ENCODE assay signal across 8 mouse cellular contexts in genomic region chr3:123505778-123506667, GRCm38 (mm10). TPM values are rescaled to one million over a fixed set of nuclear protein-coding genes. Genes with fewer than 3 reads are reported as not detected.
DNase-seq lines count a peak whose midpoint lies in the region; ATAC-seq and TF ChIP-seq lines count a peak whose summit lies in the region.

No protein-coding gene starts in this region.

- H3K4me1 ChIP-seq in intestine, embryonic 15.5 days (replicated peaks) = 0 out of 2 replicates have a peak, but pooled peaks cover 3% of the 10 kb centered on the region
- peaks cover 2% of the 10 kb centered on the region; the same call in 1 of the 2 replicates for H3K4me1 ChIP-seq in liver, embryonic 16.5 days (ENCODE audit: control insufficient read depth, low read depth, low read length)

- H3K4me2 ChIP-seq in intestine, embryonic 15.5 days (replicated peaks) = peak overlapping the region; percentile 27; the same call in 1 of the 2 replicates
- peak overlapping the region; percentile 63 for H3K4me2 ChIP-seq in liver, embryonic 16.5 days (ENCODE audit: low read depth, low read length)

- intact Hi-C loops in gastrocnemius, adult 2 months (cut with DNase I) = loop anchor here (5.0 to 10.0 kb wide), 2 partner anchors 119 to 331 kb away; partner anchors contain the start of gene Mettl14
- intact Hi-C loops in gastrocnemius, postnatal 36 days (cut with DNase I) = loop anchor here (5.0 kb wide), 1 partner anchor 119 kb away; the partner anchor contains the start of gene Mettl14

- peak overlapping the region; percentile 96; the same call in 1 of the 2 replicates for H3K4me3 ChIP-seq in gastrocnemius, adult 2 months
- H3K4me3 ChIP-seq in intestine, embryonic 15.5 days (replicated peaks) = no peak overlapping the region
- no peak overlapping the region; the same call in 1 of the 2 replicates for H3K4me3 ChIP-seq in liver, embryonic 16.5 days (ENCODE audit: low read depth, low read length)

- H3K9me3 ChIP-seq in intestine, embryonic 15.5 days = no peaks in the 10 kb centered on the region
- no peaks in the 10 kb centered on the region for H3K9me3 ChIP-seq in liver, embryonic 16.5 days (replicated peaks; ENCODE audit: control insufficient read depth, low read length)

- H3K27me3 ChIP-seq in intestine, embryonic 15.5 days (replicated peaks) = no peaks in the 10 kb centered on the region
- no peaks in the 10 kb centered on the region for H3K27me3 ChIP-seq in liver, embryonic 16.5 days (ENCODE audit: control insufficient read depth, insufficient read depth, low read depth, low read length)

- no peaks in the 10 kb centered on the region for H3K36me3 ChIP-seq in intestine, embryonic 15.5 days
- peaks cover 7% of the 10 kb centered on the region; the same call in 1 of the 2 replicates for H3K36me3 ChIP-seq in liver, embryonic 16.5 days (ENCODE audit: control insufficient read depth, insufficient read depth)

- no peak overlapping the region for H3K9ac ChIP-seq in intestine, embryonic 15.5 days
- H3K9ac ChIP-seq in liver, embryonic 16.5 days (ENCODE audit: low read depth, low read length) = no peak overlapping the region

- WGBS in intestine, embryonic 15.5 days = 55% methylated on average over 9 of the region's 9 CpGs
- 35% methylated on average over 9 of the region's 9 CpGs for WGBS in liver, embryonic 16.5 days (ENCODE audit: insufficient replicate concordance)

- DNase-seq in gastrocnemius, adult 2 months = no peak
- DNase-seq in gastrocnemius, postnatal 36 days = no peak
- DNase-seq in B cell, adult 2 months = peak; percentile 23 to 32
- DNase-seq in embryo, embryonic 9.5 days (ENCODE audit: extremely low spot score) = peak; percentile 61
- DNase-seq in spleen, adult 12 weeks (ENCODE audit: low spot score) = no peak

- H3K27ac ChIP-seq in gastrocnemius, adult 2 months = peak overlapping the region; percentile 96; the same call in 1 of the 2 replicates
- peak overlapping the region; percentile 58; the same call in 1 of the 2 replicates for H3K27ac ChIP-seq in intestine, embryonic 15.5 days
- H3K27ac ChIP-seq in liver, embryonic 16.5 days (ENCODE audit: low read length) = peak overlapping the region; percentile 29; the same call in 1 of the 2 replicates

- no peak for ATAC-seq in intestine, embryonic 15.5 days
- ATAC-seq in liver, embryonic 16.5 days (ENCODE audit: low read depth) = no peak
- no peak for ATAC-seq in granulocyte monocyte progenitor cell, adult 5-6 weeks (replicated peaks; ENCODE audit: poor library complexity, severe bottlenecking)

- TF ChIP-seq CTCF in gastrocnemius, adult 2 months (IDR thresholded peaks at IDR 0.05) = no peak

RNA-seq across cellular contexts. Expression of gene Prss12, which starts 59.3 kb away (rescaled TPM):
- total RNA-seq in gastrocnemius, adult 2 months (2021) = under 1 TPM; 0.36 to 0.73 TPM
- under 1 TPM; 0.32 to 0.66 TPM for total RNA-seq in gastrocnemius, postnatal 36 days (2021)
- 5.4 and 6.3 TPM in 2 replicates for polyA plus RNA-seq in intestine, embryonic 15.5 days (2015; fragmentation: Nextera tagmentation; extraction: Ambion mirVana)
- 0.74 and 0.79 TPM in 2 replicates for polyA plus RNA-seq in liver, embryonic 16.5 days (2015; fragmentation: Nextera tagmentation; extraction: Ambion mirVana)
- not detected in 2 replicates for total RNA-seq in granulocyte monocyte progenitor cell, adult 5-6 weeks (2014; fragmentation: Nextera tagmentation)
- not detected in 2 replicates for total RNA-seq in granulocyte monocyte progenitor cell, adult 5-6 weeks (2017)

Comparison
In these comparisons a context has a peak if more than half of its experiments do, and no peak if none do; other contexts are left out.
1. DNase-seq: peak in B cell, adult 2 months (2 of 2) and embryo, embryonic 9.5 days (single experiment); none in gastrocnemius, adult 2 months (single experiment), gastrocnemius, postnatal 36 days (0 of 2) and spleen, adult 12 weeks (single experiment).
2. H3K27ac ChIP-seq: peak in every context shown above with its lines; median percentile 96 in gastrocnemius, adult 2 months; 58 in intestine, embryonic 15.5 days; 29 in liver, embryonic 16.5 days.